Mouse (Mus musculus): Measurements from ENCODE around the gene Cklf.

GRCm38 (mm10) chr8:104246621-104247020 lies 4.0 kb upstream of the Cklf start:
- TF ChIP-seq POLR2A (IDR thresholded peaks at IDR 0.05; ENCODE audit: low read depth, low read length) (no peak), CTCF (conservative IDR thresholded peaks at IDR 0.05; ENCODE audit: insufficient read depth, insufficient read length, low read depth, low read length) (no peak)

All from kidney, adult 2 months (tissue).